Mouse (Mus musculus) embryonic facial prominence, embryonic 11.5 days (tissue): ENCODE measurements around the gene Gm49368. TPM values are rescaled to one million over a fixed set of nuclear protein-coding genes. Genes with fewer than 3 reads are reported as not detected.

Experiments used
- ATAC-seq: fragments of 200-750 bp; cut with Nextera tagmentation; replicated peaks from 2 replicates; pipeline ENCODE4 v1.8.0; 2017; ENCODE audit warnings: low read depth; ENCODE audit not compliant: insufficient number of reproducible peaks, low FRiP score, low TSS enrichment
- DNase-seq: peaks from one replicate; pipeline ENCODE4 v3.0.0-alpha.2; 2015; ENCODE audit warnings: low spot score
- H3K27ac ChIP-seq: fragments of 300-500 bp; sonication (generic); replicated peaks from 2 replicates; pipeline ENCODE4 v1.5.1; 2014; ENCODE audit warnings: mild to moderate bottlenecking, low read depth, low read length, control low read depth
- H3K27me3 ChIP-seq: fragments of 300-500 bp; sonication (generic); 2 replicates; pipeline ENCODE4 v1.6.1; 2014; ENCODE audit warnings: mild to moderate bottlenecking, low read length, moderate library complexity, mixed read lengths; ENCODE audit not compliant: control insufficient read depth, insufficient read depth
- H3K36me3 ChIP-seq: fragments of 300-500 bp; sonication (generic); replicated peaks from 2 replicates; pipeline ENCODE4 v1.6.1; 2014; ENCODE audit warnings: low read depth, mild to moderate bottlenecking, low read length, moderate library complexity, mixed read lengths; ENCODE audit not compliant: control insufficient read depth, insufficient read depth
- H3K4me1 ChIP-seq: fragments of 300-500 bp; sonication (generic); 2 replicates; pipeline ENCODE4 v1.6.1; 2014; ENCODE audit warnings: low read length, mixed read lengths; ENCODE audit not compliant: control insufficient read depth, insufficient read depth
- H3K4me2 ChIP-seq: fragments of 300-500 bp; sonication (generic); 2 replicates; pipeline ENCODE4 v1.6.1; 2014; ENCODE audit warnings: low read depth, mild to moderate bottlenecking, control low read depth, low read length, moderate library complexity
- H3K4me3 ChIP-seq: fragments of 300-500 bp; sonication (generic); 2 replicates; pipeline ENCODE4 v1.5.1; 2014; ENCODE audit warnings: low read depth, low read length, control low read depth
- H3K9ac ChIP-seq: fragments of 300-500 bp; sonication (generic); replicated peaks from 2 replicates; pipeline ENCODE4 v1.6.1; 2014; ENCODE audit warnings: mild to moderate bottlenecking, control low read depth, low read length
- H3K9me3 ChIP-seq: fragments of 300-500 bp; sonication (generic); replicated peaks from 2 replicates; pipeline ENCODE4 v1.6.1; 2016; ENCODE audit warnings: mild to moderate bottlenecking, low read length, inconsistent platforms, mixed read lengths; ENCODE audit not compliant: control insufficient read depth
- WGBS: fragments of 180-500 bp; shearing (Covaris S2); extraction: QIAGEN DNeasy Blood & Tissue Kit; methylation state at CpG from one replicate; pipeline ENCODE4 v1.1.7; 2014; 5-methylcytosine and 5-hydroxymethylcytosine counted together
- polyA plus RNA-seq: library from polyadenylated mRNA; unstranded; fragments of >200 nt; fragmentation: Nextera tagmentation; extraction: Ambion mirVana; gene quantifications from 2 replicates; pipeline ENCODE4 v1.2.1, GENCODE M21; 2014

Gm49368 gene
- polyA plus RNA-seq, 1 experiment from 2014 or later: not detected

- Histone ChIP-seq H3K27ac (no peak overlapping the region), H3K36me3 (no peaks in the 10 kb centered on the region), H3K27me3 (no peaks in the 10 kb centered on the region), H3K4me1 (no peaks in the 10 kb centered on the region), H3K9me3 (no peaks in the 10 kb centered on the region), H3K9ac (no peak overlapping the region), H3K4me2 (no peak overlapping the region), H3K4me3 (no peak overlapping the region)
- no peak for ATAC-seq
- 79% methylated on average over 5 of the region's 5 CpGs for WGBS
- no peak for DNase-seq
Observed at GRCm38 (mm10) chr7:128115211-128115958, 52.9 kb downstream of the Gm49368 start.

DNA sequence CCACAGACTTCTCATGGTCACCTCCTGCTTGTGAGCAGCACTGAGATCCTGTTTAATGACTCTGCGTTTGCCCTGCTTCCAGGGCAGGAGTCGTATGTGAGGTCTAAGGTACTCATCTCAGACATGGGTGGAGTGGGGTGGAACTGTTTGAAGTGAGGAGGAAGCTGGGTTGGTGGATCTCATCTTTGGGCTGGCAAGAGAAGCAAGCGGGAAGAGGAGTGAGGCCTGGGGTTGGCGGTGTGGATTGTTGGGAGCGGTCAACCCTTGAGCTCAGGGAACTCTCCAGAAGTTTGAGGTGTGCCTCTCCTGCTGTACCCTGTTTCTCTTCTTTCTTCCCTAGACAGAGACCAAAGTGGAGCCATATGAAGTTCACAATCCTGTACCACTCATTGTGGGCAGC is 53.9 kb downstream of the Gm49368 start:
- Histone ChIP-seq H3K27ac (no peak overlapping the region), H3K36me3 (no peaks in the 10 kb centered on the region), H3K4me2 (no peak overlapping the region), H3K4me1 (no peaks in the 10 kb centered on the region), H3K9me3 (no peaks in the 10 kb centered on the region), H3K27me3 (no peaks in the 10 kb centered on the region), H3K4me3 (no peak overlapping the region), H3K9ac (no peak overlapping the region)
- DNase-seq (no peak), ATAC-seq (no peak)
- 98% methylated on average over 5 of the region's 5 CpGs for WGBS

DNA sequence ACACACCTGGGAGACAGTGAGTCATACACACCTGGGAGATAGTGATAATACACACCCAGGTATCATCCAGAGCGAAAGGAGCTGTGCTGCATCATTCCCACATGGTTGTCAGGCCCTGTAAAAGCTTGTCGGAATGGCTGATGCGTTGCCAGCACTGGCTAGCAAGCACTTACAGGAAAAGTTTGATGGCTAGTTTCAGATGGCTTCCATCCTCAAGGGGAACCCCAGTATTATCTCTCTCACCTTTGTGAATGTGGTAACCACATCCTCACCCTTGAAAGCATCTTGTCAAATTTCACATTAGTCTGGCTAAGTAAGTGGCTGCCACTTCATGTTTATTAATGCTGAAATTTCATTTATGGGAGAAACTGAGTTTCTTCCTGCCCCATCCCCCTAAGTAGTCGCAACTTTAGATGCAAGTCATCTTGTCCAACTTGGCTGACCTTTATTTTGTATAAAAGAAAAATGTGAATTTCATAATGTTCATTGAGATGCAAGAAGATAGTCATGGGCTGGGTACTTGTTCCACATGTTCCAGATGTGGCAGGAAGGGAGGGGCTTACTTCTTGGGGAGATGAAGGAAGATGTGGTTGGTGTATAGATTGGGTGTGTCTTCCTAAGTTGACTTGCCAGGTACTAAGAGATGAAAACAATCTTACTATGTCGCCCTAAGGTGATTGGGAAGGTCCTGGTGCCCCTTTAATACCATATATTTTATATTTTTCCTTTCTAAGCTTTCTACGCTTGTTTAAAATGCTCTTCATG is 57.4 kb downstream of the Gm49368 start:
- H3K4me3 ChIP-seq: no peak overlapping the region
- no peak overlapping the region for H3K9ac ChIP-seq
- WGBS: 83% methylated on average over 6 of the region's 6 CpGs
- no peaks in the 10 kb centered on the region for H3K4me1 ChIP-seq
- no peaks in the 10 kb centered on the region for H3K9me3 ChIP-seq
- no peak overlapping the region for H3K27ac ChIP-seq
- no peaks in the 10 kb centered on the region for H3K36me3 ChIP-seq
- no peak overlapping the region for H3K4me2 ChIP-seq
- H3K27me3 ChIP-seq: no peaks in the 10 kb centered on the region
- ATAC-seq (no peak), DNase-seq (no peak)

DNA sequence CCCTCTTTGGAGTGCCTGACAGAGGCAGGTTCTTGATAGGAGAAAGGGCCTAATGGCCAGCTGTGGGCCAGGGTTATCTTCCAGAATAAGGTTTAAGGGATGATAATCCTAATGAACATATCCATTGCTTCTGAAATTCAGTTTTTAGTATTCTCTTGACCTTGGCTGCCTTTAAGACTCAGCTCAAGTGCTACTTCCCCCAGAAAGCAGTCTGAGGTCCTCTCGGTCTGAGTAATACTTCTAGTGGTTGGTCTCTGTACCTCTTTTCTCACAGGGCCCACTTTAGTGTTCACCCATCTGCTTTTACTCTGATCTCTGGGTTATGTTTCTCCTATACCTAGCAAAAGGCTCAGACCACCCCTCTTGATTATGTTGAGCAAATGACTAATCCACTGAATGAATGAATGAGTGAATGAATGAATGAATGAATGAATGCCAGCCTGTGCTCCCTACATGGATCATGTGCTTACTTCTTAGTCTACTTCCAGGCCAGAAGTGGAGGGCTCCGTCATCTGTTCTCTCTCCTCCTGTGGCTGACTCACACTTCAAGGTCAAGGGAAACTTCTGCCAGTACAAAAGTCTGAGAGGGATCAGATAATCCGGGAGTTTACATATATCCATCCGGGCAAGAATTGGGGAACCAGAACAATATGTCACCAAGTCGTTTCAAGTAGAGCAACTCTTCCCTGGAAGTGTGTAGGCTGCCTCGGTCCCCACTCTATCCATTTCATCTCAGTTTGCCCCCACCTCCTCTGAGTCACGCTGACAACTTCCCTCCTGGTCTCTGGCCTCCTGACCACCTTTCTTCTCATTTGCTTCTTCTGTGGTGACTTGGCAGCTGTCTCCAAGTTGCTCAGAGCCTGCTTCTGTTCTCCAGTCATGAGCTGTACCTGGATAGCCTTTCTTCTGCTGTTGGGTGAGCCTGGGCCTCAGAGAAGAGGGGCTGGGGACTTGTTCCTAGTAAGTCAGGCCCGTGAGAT is 66.5 kb downstream of the Gm49368 start, which contains the start of gene Itgax:
Gene Itgax, plus strand, starts transcription at position 807 of the 980 bp plus-strand sequence.
- ATAC-seq (no peak), DNase-seq (no peak)
- Histone ChIP-seq H3K9ac (no peak within 1 kb of the TSS), H3K27ac (no peak within 1 kb of the TSS), H3K9me3 (no peaks in the 10 kb centered on the region), H3K27me3 (no peaks in the 10 kb centered on the region), H3K4me1 (no peaks in the 10 kb centered on the region), H3K4me3 (no peak within 1 kb of the TSS), H3K36me3 (no peaks in the 10 kb centered on the region), H3K4me2 (no peak within 1 kb of the TSS)
- WGBS: 80% methylated on average over 8 of the region's 8 CpGs

GRCm38 (mm10) chr7:128132148-128132547 is 69.7 kb downstream of the Gm49368 start:
- no peak for DNase-seq
- H3K4me1 ChIP-seq: no peaks in the 10 kb centered on the region
- H3K27me3 ChIP-seq: no peaks in the 10 kb centered on the region
- WGBS: 77% methylated on average over 5 of the region's 5 CpGs
- no peak overlapping the region for H3K4me2 ChIP-seq
- no peak overlapping the region for H3K4me3 ChIP-seq
- H3K36me3 ChIP-seq: no peaks in the 10 kb centered on the region
- H3K27ac ChIP-seq: no peak overlapping the region
- no peaks in the 10 kb centered on the region for H3K9me3 ChIP-seq
- H3K9ac ChIP-seq: no peak overlapping the region
- ATAC-seq: no peak

DNA sequence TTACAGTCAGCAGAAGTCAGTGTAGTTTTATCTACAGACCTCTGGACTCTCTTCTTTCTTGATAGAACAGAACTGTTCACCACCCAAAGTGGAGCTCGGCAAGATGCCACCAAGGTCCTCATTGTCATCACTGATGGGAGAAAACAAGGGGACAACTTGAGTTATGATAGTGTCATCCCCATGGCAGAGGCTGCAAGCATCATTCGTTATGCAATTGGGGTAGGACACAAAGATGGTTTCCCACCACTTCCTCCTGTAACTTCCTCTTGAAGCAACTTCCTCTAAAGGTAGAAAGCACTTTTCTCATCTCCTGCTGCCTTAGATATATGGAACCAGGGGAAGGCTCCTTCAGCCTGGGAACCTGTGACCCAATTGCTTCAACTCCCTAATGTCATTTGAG is 71.1 kb downstream of the Gm49368 start:
- no peak overlapping the region for H3K4me2 ChIP-seq
- H3K9ac ChIP-seq: no peak overlapping the region
- ATAC-seq: no peak
- no peaks in the 10 kb centered on the region for H3K4me1 ChIP-seq
- 89% methylated on average over 2 of the region's 2 CpGs for WGBS
- no peak overlapping the region for H3K4me3 ChIP-seq
- no peaks in the 10 kb centered on the region for H3K27me3 ChIP-seq
- no peak overlapping the region for H3K27ac ChIP-seq
- no peaks in the 10 kb centered on the region for H3K36me3 ChIP-seq
- H3K9me3 ChIP-seq: no peaks in the 10 kb centered on the region
- DNase-seq: no peak

- Histone ChIP-seq H3K9ac (no peak overlapping the region), H3K4me2 (no peak overlapping the region), H3K27ac (no peak overlapping the region), H3K4me1 (no peaks in the 10 kb centered on the region), H3K27me3 (no peaks in the 10 kb centered on the region), H3K4me3 (no peak overlapping the region), H3K36me3 (no peaks in the 10 kb centered on the region), H3K9me3 (no peaks in the 10 kb centered on the region)
- ATAC-seq (no peak), DNase-seq (no peak)
- WGBS: 53% methylated on average over 4 of the region's 4 CpGs
Observed at GRCm38 (mm10) chr7:128136927-128137326, 74.4 kb downstream of the Gm49368 start.
